Comparison of ENCODE assay signal across 8 mouse cellular contexts in the genomic region with DNA sequence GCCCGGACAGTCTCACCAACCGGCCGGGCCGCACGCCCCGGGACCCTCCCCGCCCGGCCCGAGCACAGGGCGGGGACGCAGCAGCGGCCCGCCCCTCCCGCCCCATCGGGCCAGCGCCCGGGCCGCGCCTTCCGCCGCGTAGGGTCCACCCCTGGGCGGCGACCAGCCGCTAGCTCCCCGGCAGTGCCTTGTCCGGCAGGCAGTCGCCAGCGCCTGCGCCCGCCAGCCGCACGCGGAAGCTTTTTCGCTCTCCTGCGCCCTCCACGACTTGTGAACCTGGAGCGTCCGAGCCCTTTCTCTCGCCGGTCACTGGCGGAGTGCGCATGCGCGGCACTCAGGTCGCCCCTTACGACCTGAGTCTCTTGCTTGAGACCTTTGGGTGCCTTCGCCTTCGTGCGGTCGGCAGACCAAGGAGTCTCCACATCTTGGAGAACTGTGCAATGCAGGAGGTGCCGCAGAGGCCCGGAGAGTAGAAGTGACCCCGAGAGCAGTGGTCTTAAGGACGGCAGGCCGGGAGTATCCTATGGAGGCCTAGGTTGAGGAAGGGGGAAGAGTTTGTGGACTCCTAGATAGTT. TPM values are rescaled to one million over a fixed set of nuclear protein-coding genes. Genes with fewer than 3 reads are reported as not detected.
A peak's percentile ranks its signal among the peaks of the same experiment; 100 is the strongest.
DNase-seq lines count a peak whose midpoint lies in the region; ATAC-seq lines count a peak whose summit lies in the region.

Gene Abcb10 (minus strand): TSS at position 297 of the 575 bp plus-strand sequence.

- H3K27ac ChIP-seq in intestine, embryonic 15.5 days, result peak within 1 kb of the TSS; percentile 92

- H3K4me2 ChIP-seq in intestine, embryonic 15.5 days (replicated peaks), result peak within 1 kb of the TSS; percentile 84

- H3K4me1 ChIP-seq in intestine, embryonic 15.5 days (replicated peaks), result peaks cover 24% of the 10 kb centered on the region

- H3K36me3 ChIP-seq in intestine, embryonic 15.5 days, result no peaks in the 10 kb centered on the region

- peak; percentile 98 for ATAC-seq in intestine, embryonic 15.5 days
- peak; percentile 46 for ATAC-seq in megakaryocyte-erythroid progenitor cell, adult 5-6 weeks (replicated peaks; ENCODE audit: low FRiP score, low TSS enrichment, poor library complexity, severe bottlenecking)

- peak within 1 kb of the TSS; percentile 78 for H3K9ac ChIP-seq in intestine, embryonic 15.5 days

- peak; percentile 94 for DNase-seq in adrenal gland, adult 8-10 months
- DNase-seq in embryo, embryonic 9.5 days (ENCODE audit: extremely low spot score), result peak; percentile 89
- DNase-seq in gastrocnemius, postnatal 4 days (ENCODE audit: low spot score in 2 of 2), result peak; percentile 80 to 88
- DNase-seq in left cerebral cortex, postnatal 14 days (ENCODE audit: low spot score in 2 of 2), result peak; percentile 62 to 75
- peak; percentile 70 for DNase-seq in right cerebral cortex, postnatal 14 days
- peak; percentile 81 to 93 for DNase-seq in urinary bladder, postnatal 36 days (ENCODE audit: low spot score in 2 of 2)

- WGBS in intestine, embryonic 15.5 days, result under 1% methylated on average over 52 of the region's 56 CpGs

- peak within 1 kb of the TSS; percentile 85 for H3K4me3 ChIP-seq in intestine, embryonic 15.5 days (replicated peaks)

- H3K9me3 ChIP-seq in intestine, embryonic 15.5 days, result no peaks in the 10 kb centered on the region

- intact Hi-C loops in left cerebral cortex, postnatal 14 days (cut with DNase I), result no loop called here

- H3K27me3 ChIP-seq in intestine, embryonic 15.5 days (replicated peaks), result no peaks in the 10 kb centered on the region

RNA-seq across cellular contexts. Expression of gene Abcb10, which starts in this region (rescaled TPM):
- total RNA-seq in adrenal gland, adult 8-10 months (2022), result 10 to 100 TPM; 12.0 to 23.2 (median 16.6) TPM
- 10 to 100 TPM; 14.0 to 15.5 TPM for total RNA-seq in gastrocnemius, postnatal 4 days (2021)
- polyA plus RNA-seq in intestine, embryonic 15.5 days (2015; fragmentation: Nextera tagmentation; extraction: Ambion mirVana), result 21.9 and 22.3 TPM in 2 replicates
- total RNA-seq in left cerebral cortex, postnatal 14 days (2021), result 10 to 100 TPM; 14.0 to 15.9 TPM
- total RNA-seq in megakaryocyte-erythroid progenitor cell, adult 5-6 weeks (2014; fragmentation: Nextera tagmentation), result 45.7 and 47.9 TPM in 2 replicates
- 23.8 and 39.0 TPM in 2 replicates for total RNA-seq in megakaryocyte-erythroid progenitor cell, adult 5-6 weeks (2017)

Comparison
In these comparisons a context has a peak if more than half of its experiments do, and no peak if none do; other contexts are left out.
1. Peak in every context shown above with its lines: DNase-seq, ATAC-seq, H3K4me3 ChIP-seq and H3K27ac ChIP-seq.